Mouse (Mus musculus): ENCODE measurements at regions not wholly inside any gene's neighbourhood (a gene's known extent, or its start where the extent isn't known, plus 50 kb on each side); places are given as distances from the start of the nearest gene placed in this dataset.

- DNase-seq = no peak
Observed at GRCm38 (mm10) chr17:75894934-75895333, 343.2 kb upstream of the Fam98a start.

DNA sequence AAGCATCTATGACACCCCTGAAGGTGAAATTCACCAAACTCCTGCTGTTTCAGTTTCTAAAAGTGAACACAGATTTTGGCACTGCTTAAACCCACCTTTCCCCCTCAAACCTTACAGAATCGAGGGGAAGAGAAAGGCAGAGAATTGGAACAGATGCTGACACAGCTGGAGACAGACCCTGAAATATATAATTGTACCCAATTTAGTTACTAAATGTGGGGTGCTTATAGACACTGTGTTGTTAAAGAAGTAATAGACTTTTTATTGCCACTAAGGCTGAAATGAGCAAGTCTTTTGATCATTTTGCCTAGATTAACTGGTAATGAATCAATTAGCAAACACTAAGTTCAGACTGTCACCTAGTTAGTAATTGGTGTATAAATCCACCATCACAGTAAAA is 341.8 kb upstream of the Fam98a start:
- DNase-seq = no peak

- DNase-seq = no peak
Observed at GRCm38 (mm10) chr17:75892156-75892555, 340.4 kb upstream of the Fam98a start.

GRCm38 (mm10) chr17:75891564-75891963 is 339.8 kb upstream of the Fam98a start:
- DNase-seq = no peak

- DNase-seq = no peak
Observed at GRCm38 (mm10) chr17:75877848-75878247, 326.1 kb upstream of the Fam98a start.

DNA sequence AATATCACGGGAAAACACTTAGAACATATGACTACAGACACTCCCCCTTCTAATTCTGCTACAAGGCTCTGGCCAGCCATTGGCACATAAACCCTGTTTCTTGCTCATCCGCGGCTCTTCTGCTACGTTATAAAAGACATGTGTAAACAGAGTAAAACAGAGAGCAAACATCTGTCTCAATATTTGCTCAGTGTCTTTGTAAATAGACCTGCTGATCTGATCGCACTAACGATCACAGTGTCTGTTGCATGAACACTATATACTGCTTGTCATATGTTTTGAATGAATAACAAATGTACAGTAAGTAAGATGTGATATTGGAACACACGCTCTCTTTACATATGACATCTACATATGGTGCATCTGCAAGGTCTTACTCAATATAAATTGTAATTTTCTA is 325.1 kb upstream of the Fam98a start:
- DNase-seq = no peak

- DNase-seq = no peak
Observed at GRCm38 (mm10) chr17:75874535-75874934, 322.8 kb upstream of the Fam98a start.

DNA sequence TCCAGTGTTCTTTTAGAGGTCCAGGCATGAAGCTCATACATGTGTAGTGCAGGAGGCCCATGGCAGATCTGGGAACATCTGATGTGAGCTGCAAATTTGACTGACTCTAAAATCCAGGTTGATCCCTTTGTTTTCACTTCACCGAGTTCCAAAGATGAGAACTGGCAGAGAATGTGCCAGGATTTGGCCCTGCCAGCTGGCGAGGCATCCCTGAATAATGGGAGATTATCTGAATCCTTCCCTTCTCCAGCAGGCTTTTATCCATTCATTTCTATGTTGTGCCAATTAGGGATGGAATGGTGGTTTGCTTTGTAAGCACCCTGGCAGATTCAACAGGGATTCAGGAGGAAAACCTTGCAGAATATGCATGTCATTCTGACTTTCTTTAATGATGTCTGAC is 318.7 kb upstream of the Fam98a start:
- no peak for DNase-seq

DNA sequence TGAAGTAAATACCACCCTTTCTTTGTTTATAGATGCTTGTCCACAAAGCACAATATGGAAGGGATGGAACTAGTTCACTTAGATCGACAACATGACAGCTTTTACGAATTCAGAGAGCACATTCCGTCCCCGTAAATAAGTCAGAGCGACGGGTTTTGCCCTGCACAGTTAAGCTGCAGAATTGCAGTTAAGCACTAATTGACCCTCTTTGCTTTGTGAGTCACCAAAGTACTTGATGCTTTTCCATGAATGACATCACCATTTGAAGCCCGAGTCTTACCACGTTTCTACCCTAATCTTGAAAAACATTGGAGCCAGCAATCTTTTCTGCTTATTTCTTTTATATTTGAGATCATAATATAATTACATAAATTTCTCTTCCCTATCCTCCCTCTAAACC is 305.3 kb upstream of the Fam98a start:
- no peak for DNase-seq

DNA sequence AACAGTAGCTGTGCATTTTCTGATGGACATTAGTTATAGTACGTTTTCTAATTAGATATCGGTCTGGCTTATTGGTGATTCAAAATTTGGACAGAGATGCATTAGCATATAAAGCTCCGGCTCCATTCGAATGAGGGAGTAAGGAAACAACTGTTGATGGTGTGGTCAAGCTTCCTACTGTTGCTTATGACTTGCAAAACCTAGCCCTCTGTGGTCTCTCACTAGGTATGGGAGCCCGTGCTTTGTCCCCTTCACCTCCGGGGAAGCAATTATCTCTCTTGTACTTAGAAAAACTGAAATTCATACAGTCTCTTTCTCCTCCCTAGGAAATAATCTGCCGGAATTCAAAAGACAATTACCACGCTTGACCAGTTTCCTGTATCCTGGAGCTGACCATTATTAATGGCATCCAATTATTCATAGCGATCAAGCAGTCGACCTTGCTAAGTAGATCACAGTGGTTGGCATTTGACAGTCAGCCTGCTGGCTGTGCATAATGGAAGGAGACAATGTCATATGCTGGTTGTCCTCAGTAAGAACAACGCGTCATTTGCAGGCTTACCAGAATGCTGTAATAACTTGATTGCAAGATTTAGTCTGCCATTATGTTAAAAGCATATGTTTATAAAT is 264.4 kb upstream of the Fam98a start:
- no peak for DNase-seq

GRCm38 (mm10) chr17:75812163-75812562 is 260.4 kb upstream of the Fam98a start:
- DNase-seq = no peak

- no peak for DNase-seq
Observed at GRCm38 (mm10) chr17:75808524-75809326, 257.0 kb upstream of the Fam98a start.

DNA sequence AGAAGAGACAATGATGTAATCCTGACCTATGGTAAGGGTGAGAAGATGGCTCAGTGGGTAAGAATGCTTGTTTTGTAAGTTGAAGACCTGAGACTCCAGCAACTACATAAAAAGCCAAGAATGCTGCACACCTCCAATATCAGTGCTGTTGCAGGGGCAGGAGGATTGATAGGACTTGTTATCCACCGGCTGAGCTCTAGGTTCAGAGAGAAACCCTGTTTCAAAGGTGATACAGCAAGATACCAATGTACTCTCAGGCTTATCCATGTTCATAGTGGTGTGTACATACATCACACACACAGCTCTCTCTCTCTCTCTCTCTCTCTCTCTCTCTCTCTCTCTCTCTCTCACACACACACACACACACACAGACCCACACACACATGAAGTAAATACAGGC is 256.3 kb upstream of the Fam98a start:
- DNase-seq = no peak

- DNase-seq = no peak
Observed at GRCm38 (mm10) chr17:75804358-75804757, 252.6 kb upstream of the Fam98a start.

DNA sequence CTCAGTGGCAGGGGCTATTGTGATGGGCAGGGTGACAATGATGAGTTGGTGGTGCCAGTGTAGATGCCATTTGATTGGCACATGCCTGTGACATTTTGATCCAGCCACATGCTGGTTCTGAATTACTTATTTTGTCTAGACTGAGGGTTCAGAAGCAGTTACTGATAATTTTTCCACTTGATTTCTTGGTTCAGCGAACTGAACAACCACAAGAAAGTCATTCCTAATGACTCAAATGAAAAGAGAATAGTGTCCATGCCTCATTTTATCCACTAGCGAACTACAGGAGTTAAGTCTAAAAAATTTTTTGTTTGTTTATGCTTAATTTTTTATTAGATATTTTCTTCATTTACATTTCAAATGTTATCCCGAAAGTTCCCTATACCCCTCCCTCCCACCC is 244.6 kb upstream of the Fam98a start:
- DNase-seq = no peak

DNA sequence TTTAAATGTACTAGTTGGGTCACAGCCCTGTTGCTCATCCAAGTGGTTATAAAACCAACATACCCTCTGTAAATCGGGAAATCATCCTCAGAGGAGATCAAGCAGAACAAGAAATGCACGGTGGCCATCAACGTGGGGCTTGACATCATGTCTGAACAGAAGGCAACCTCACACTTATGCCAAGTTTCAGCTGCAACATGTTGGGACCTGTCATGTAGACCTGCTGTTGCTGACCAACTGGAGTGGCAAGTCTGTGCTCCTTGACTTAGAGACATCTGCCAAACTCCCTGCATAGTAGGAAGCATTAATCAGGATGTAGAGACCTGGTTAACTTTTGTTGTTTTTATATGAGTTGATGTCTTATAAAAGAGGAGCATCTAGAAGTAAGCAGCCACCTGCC is 244.0 kb upstream of the Fam98a start:
- no peak for DNase-seq

GRCm38 (mm10) chr17:75779770-75780169 is 228.0 kb upstream of the Fam98a start:
- no peak for DNase-seq

GRCm38 (mm10) chr17:75776611-75777010 is 224.9 kb upstream of the Fam98a start:
- no peak for DNase-seq

DNA sequence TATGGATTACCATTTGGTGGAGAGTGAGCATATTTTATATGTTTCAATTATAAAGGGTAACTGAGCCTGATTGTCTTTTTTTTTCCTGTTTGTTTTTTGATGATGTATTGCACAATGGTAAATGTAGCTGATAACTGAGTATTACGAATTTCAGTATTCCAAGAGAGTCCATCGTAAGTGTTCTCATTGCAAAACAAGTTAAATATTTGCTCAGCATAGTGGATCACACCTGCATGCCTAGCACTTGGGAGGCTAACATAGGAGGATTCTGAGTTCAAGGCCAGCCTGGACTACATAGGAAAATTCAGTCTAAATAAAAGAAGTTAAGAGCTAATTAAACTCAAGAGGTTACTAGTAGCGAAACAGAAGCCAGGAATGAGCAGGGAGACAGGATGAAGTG is 223.8 kb upstream of the Fam98a start:
- DNase-seq = no peak

DNA sequence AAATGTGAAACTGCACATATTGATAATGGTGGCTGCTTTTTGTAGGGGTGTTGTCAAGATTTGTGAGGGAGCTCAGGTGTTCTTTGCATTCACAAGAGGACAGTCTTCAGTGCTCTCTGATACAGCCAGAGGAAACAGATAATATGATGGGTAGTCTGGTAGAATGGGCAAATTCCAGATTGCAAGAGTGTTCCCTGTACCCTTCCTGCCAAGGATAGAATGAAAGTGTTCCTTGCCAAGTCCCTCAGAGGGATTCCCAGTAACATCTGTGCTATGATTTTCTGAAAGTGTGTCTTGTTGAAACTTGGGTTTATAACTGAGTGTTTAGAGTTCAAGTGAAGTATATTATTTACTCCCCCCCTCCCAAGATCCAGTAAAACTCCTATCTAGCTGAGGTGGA is 221.1 kb upstream of the Fam98a start:
- no peak for DNase-seq

DNA sequence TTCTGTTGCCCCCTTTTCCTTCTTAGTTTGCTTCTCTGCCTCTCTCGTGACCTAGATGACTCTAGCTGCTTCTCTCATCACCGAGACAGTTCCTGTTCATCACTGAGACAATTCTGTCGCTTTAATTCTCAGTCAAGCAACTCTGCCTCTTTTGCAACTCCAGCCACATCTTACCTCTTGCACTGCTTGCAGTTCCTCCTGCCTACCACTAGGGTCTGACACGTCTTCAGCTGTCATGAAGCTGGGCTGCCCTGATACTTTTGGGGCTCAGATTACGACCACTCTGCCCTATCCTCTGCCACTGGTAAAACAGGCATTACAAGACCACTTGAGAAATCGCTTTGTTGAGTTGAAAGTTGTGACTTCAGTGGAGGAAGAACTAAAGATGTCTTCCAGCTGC is 216.9 kb upstream of the Fam98a start:
- no peak for DNase-seq

DNA sequence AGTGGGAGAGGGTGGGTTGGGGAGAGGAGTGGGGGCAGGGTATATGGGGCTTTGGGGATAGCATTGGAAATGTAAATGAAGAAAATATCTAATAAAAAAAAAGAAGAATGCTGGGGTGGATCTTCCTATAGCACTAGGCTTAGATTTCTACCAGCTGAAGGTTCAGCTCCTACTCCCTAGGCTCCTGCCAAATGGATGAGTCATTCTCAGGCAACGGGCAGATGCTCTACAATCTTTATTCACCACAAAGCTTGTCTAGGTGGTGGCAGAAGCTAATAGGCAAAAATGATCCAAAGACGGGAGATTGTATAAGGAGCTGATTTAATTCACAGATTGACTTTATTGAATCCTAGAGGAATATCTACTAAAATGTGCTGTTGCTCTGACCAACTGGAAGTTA is 211.6 kb upstream of the Fam98a start:
- DNase-seq = no peak

GRCm38 (mm10) chr17:75756487-75756886 is 204.7 kb upstream of the Fam98a start:
- DNase-seq = no peak

DNA sequence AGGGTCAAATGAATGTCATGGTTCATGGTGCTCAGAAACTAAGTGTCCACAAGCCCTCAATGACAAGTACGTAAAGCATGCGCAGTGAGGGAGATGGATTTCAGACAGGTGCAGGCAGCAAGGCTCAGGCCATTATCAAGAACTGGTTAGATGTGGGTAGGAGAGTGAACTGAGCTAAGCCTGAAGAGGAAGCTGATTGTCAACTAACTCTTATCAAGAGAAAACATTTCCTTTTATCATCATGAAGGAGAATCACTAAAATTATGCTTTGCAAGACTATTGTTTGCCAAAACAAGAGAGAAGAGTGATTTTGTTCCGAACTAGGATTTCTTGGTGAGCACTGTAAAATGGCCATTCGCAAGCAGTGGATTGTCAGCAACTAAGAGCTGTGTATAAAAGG is 164.7 kb upstream of the Fam98a start:
- DNase-seq = no peak

- DNase-seq = no peak
Observed at GRCm38 (mm10) chr17:75714578-75714977, 162.8 kb upstream of the Fam98a start.

Data from lung, postnatal 4 days (tissue).